Mouse (Mus musculus) intestine, embryonic 16.5 days (tissue): ENCODE data around the gene Zfp970. TPM values are rescaled to one million over a fixed set of nuclear protein-coding genes. Genes with fewer than 3 reads are reported as not detected.
"Not testable (repeated sequence)": the region's sequence is repeated elsewhere in the genome, so short reads cannot be mapped to it uniquely, and the experiment has no call there.

Experiments
- ATAC-seq: fragments of 200-750 bp; cut with Nextera tagmentation; 2 replicates; pipeline ENCODE4 v1.8.0; 2017; ENCODE audit warnings: moderate TSS enrichment, moderate library complexity
- H3K27ac ChIP-seq: fragments of 300-500 bp; sonication (generic); 2 replicates; pipeline ENCODE4 v1.5.1; 2014; ENCODE audit warnings: mild to moderate bottlenecking, low read length
- H3K27me3 ChIP-seq: fragments of 300-500 bp; sonication (generic); replicated peaks from 2 replicates; pipeline ENCODE4 v1.6.1; 2014; ENCODE audit warnings: low read length, control low read depth, mixed read lengths; ENCODE audit not compliant: control insufficient read depth, insufficient read depth
- H3K36me3 ChIP-seq: fragments of 300-500 bp; sonication (generic); 2 replicates; pipeline ENCODE4 v1.6.1; 2014; ENCODE audit warnings: low read length, control low read depth; ENCODE audit not compliant: control insufficient read depth, insufficient read depth
- H3K4me1 ChIP-seq: fragments of 300-500 bp; sonication (generic); 2 replicates; pipeline ENCODE4 v1.6.1; 2014; ENCODE audit warnings: low read length, control low read depth, mixed read lengths; ENCODE audit not compliant: control insufficient read depth, insufficient read depth
- H3K4me2 ChIP-seq: fragments of 300-500 bp; sonication (generic); 2 replicates; pipeline ENCODE4 v1.6.1; 2014; ENCODE audit warnings: low read depth, low read length, control low read depth
- H3K4me3 ChIP-seq: fragments of 300-500 bp; sonication (generic); 2 replicates; pipeline ENCODE4 v1.5.1; 2014; ENCODE audit warnings: mild to moderate bottlenecking, low read length
- H3K9ac ChIP-seq: fragments of 300-500 bp; sonication (generic); 2 replicates; pipeline ENCODE4 v1.6.1; 2014; ENCODE audit warnings: low read depth, low read length
- H3K9me3 ChIP-seq: fragments of 300-500 bp; sonication (generic); 2 replicates; pipeline ENCODE4 v1.6.1; 2016; ENCODE audit warnings: low read length, control low read depth; ENCODE audit not compliant: control insufficient read depth
- WGBS: fragments of 180-500 bp; shearing (Covaris S2); extraction: QIAGEN DNeasy Blood & Tissue Kit; methylation state at CpG from one replicate; pipeline ENCODE4 v1.1.7; 2014; 5-methylcytosine and 5-hydroxymethylcytosine counted together
- polyA plus RNA-seq: library from polyadenylated mRNA; unstranded; fragments of >200 nt; fragmentation: Nextera tagmentation; extraction: Ambion mirVana; gene quantifications from 2 replicates; pipeline ENCODE4 v1.2.1, GENCODE M21; 2015

Zfp970 gene
- polyA plus RNA-seq, 1 experiment from 2014 or later = 11.2 TPM

GRCm38 (mm10) chr2:177511972-177512371, 47.4 kb downstream of the Zfp970 start:
- not testable (repeated sequence) for ATAC-seq, H3K9ac ChIP-seq, H3K9me3 ChIP-seq

GRCm38 (mm10) chr2:177513991-177514479, 49.5 kb downstream of the Zfp970 start:
- not testable (repeated sequence) for H3K4me3 ChIP-seq, H3K27me3 ChIP-seq, H3K4me1 ChIP-seq, H3K9me3 ChIP-seq, ATAC-seq, H3K27ac ChIP-seq, H3K36me3 ChIP-seq, H3K4me2 ChIP-seq, H3K9ac ChIP-seq
- 96% methylated on average over 4 of the region's 4 CpGs for WGBS

More at GRCm38 (mm10) chr2:177511972-177512371, 47.4 kb downstream of the Zfp970 start:
- not testable (repeated sequence) for H3K4me2 ChIP-seq, H3K4me1 ChIP-seq, H3K4me3 ChIP-seq, H3K36me3 ChIP-seq, H3K27me3 ChIP-seq, H3K27ac ChIP-seq
- WGBS = 85% methylated on average over 3 of the region's 3 CpGs

- not testable (repeated sequence) for H3K9me3 ChIP-seq, ATAC-seq, H3K4me2 ChIP-seq, H3K4me1 ChIP-seq, H3K27ac ChIP-seq, H3K9ac ChIP-seq, H3K36me3 ChIP-seq, H3K27me3 ChIP-seq, H3K4me3 ChIP-seq
- 88% methylated on average over 9 of the region's 9 CpGs for WGBS
Observed at GRCm38 (mm10) chr2:177517746-177518145, 53.2 kb downstream of the Zfp970 start.

- not testable (repeated sequence) for H3K27ac ChIP-seq, H3K4me3 ChIP-seq, H3K27me3 ChIP-seq, H3K9ac ChIP-seq, H3K4me2 ChIP-seq, H3K36me3 ChIP-seq, H3K9me3 ChIP-seq, ATAC-seq, H3K4me1 ChIP-seq
- 85% methylated on average over 7 of the region's 7 CpGs for WGBS
Observed at GRCm38 (mm10) chr2:177518354-177518753, 53.8 kb downstream of the Zfp970 start.

- not testable (repeated sequence) for H3K9ac ChIP-seq, H3K4me1 ChIP-seq, H3K36me3 ChIP-seq, H3K27ac ChIP-seq, H3K27me3 ChIP-seq, H3K4me3 ChIP-seq, H3K4me2 ChIP-seq, ATAC-seq, H3K9me3 ChIP-seq
- WGBS = 88% methylated on average over 1 of the region's 1 CpGs
Observed at GRCm38 (mm10) chr2:177518960-177519359, 54.4 kb downstream of the Zfp970 start.

GRCm38 (mm10) chr2:177520035-177520434, 55.5 kb downstream of the Zfp970 start:
- WGBS = 78% methylated on average over 8 of the region's 8 CpGs
- no peaks in the 10 kb centered on the region for H3K4me1 ChIP-seq

GRCm38 (mm10) chr2:177523061-177523460, 58.5 kb downstream of the Zfp970 start:
- H3K27ac ChIP-seq = no peak overlapping the region
- H3K36me3 ChIP-seq = no peaks in the 10 kb centered on the region
- H3K9me3 ChIP-seq = no peaks in the 10 kb centered on the region
- H3K4me1 ChIP-seq = no peaks in the 10 kb centered on the region
- 94% methylated on average over 20 of the region's 20 CpGs for WGBS
- H3K9ac ChIP-seq = no peak overlapping the region
- H3K4me2 ChIP-seq = no peak overlapping the region
- no peak overlapping the region for H3K4me3 ChIP-seq
- ATAC-seq = no peak
- no peaks in the 10 kb centered on the region for H3K27me3 ChIP-seq

More at GRCm38 (mm10) chr2:177520035-177520434, 55.5 kb downstream of the Zfp970 start:
- Histone ChIP-seq H3K4me3 (no peak overlapping the region), H3K9me3 (no peaks in the 10 kb centered on the region), H3K9ac (no peak overlapping the region), H3K36me3 (no peaks in the 10 kb centered on the region), H3K27ac (no peak overlapping the region), H3K4me2 (no peak overlapping the region), H3K27me3 (no peaks in the 10 kb centered on the region)
- no peak for ATAC-seq

GRCm38 (mm10) chr2:177523674-177524073, 59.1 kb downstream of the Zfp970 start:
- not testable (repeated sequence) for H3K36me3 ChIP-seq, H3K4me3 ChIP-seq, H3K4me2 ChIP-seq, H3K9me3 ChIP-seq, H3K9ac ChIP-seq, H3K4me1 ChIP-seq, H3K27me3 ChIP-seq, ATAC-seq, H3K27ac ChIP-seq
- 87% methylated on average over 6 of the region's 6 CpGs for WGBS

GRCm38 (mm10) chr2:177524171-177524570, 59.6 kb downstream of the Zfp970 start:
- 93% methylated on average over 16 of the region's 16 CpGs for WGBS
- H3K9me3 ChIP-seq, H3K9ac ChIP-seq, H3K4me2 ChIP-seq, H3K27me3 ChIP-seq, H3K36me3 ChIP-seq, ATAC-seq, H3K4me3 ChIP-seq, H3K27ac ChIP-seq, H3K4me1 ChIP-seq: not testable (repeated sequence)
